Mouse (Mus musculus) testis, adult 2 months (tissue): ENCODE data around the gene Cmbl.

Experiments
- CTCF ChIP-seq: fragments of 200-500 bp; IDR thresholded peaks from 2 replicates; pipeline ENCODE4 v1.5.1; 2012; ENCODE audit warnings: low read depth, mild to moderate bottlenecking, inconsistent platforms, low read length, moderate library complexity; ENCODE audit not compliant: control insufficient read depth, insufficient read depth, insufficient replicate concordance
- POLR2A ChIP-seq: fragments of 200-500 bp; IDR thresholded peaks from 2 replicates; pipeline ENCODE4 v1.6.1; 2012; ENCODE audit warnings: low read depth, mild to moderate bottlenecking, inconsistent platforms, low read length, moderate library complexity; ENCODE audit not compliant: control insufficient read depth

DNA sequence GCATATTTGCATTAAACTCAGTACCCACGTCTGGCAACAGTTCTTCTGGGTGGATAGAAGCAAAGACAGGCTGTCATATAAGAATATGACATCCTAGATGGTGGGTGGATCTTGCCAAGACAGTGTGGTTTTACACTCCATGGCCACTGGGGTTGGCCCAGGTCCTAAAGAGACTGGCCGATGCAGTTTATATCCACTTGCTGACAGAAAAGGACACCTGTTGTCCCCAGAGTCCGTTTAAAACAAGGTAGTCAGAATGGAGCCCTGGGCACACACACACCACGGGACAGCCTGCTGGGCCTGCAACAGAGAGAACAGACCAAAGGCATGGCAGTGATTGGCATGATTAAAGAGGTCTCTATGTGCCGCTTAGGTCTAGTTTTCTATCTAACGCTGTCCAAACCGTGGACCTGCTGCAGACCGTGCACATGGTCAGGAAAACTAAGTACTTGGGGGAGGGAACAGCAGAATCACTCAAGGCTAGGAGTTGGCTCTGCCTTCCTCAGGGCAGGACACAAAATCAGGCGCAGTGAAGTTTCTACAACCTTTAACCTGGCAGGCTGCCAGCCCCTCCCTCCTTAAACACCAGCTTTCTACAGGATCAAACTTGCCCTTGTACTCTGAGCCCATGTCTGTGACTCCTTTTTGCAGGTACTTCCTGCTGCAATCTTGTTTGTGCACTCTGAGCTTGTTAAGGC lies 4.3 kb downstream of the Cmbl start:
- TF ChIP-seq CTCF (no peak), POLR2A (no peak)
